Mouse (Mus musculus) olfactory bulb, adult 2 months (tissue): ENCODE measurements around the gene Vmn1r19. TPM values are rescaled to one million over a fixed set of nuclear protein-coding genes. Genes with fewer than 3 reads are reported as not detected.
"Not testable (repeated sequence)": the region's sequence is repeated elsewhere in the genome, so short reads cannot be mapped to it uniquely, and the experiment has no call there.

ENCODE experiments used
- H3K27ac ChIP-seq: fragments of 200-500 bp; 2 replicates; pipeline ENCODE4 v1.5.1; 2012; ENCODE audit warnings: low read depth, low read length; ENCODE audit not compliant: insufficient read depth
- H3K4me1 ChIP-seq: fragments of 200-500 bp; 2 replicates; pipeline ENCODE4 v1.6.1; 2012; ENCODE audit warnings: low read length; ENCODE audit not compliant: control insufficient read depth, insufficient read depth
- H3K4me3 ChIP-seq: fragments of 200-500 bp; 2 replicates; pipeline ENCODE4 v1.5.1; 2012; ENCODE audit warnings: mild to moderate bottlenecking, low read depth, low read length, moderate library complexity; ENCODE audit not compliant: insufficient read depth
- CTCF ChIP-seq: fragments of 200-500 bp; IDR thresholded peaks from 2 replicates; pipeline ENCODE4 v1.5.1; 2012; ENCODE audit warnings: low read depth, mild to moderate bottlenecking, low read length, moderate library complexity; ENCODE audit not compliant: insufficient read depth
- POLR2A ChIP-seq: fragments of 200-500 bp; IDR thresholded peaks from 2 replicates; pipeline ENCODE4 v1.6.1; 2012; ENCODE audit warnings: mild to moderate bottlenecking, low read depth, low read length, moderate library complexity; ENCODE audit not compliant: insufficient read depth
- WGBS: fragments of 180-500 bp; shearing (Covaris S2); methylation state at CpG from one replicate; pipeline ENCODE4 v1.1.7; 2018; 5-methylcytosine and 5-hydroxymethylcytosine counted together
- polyA plus RNA-seq: library from polyadenylated mRNA; stranded (reverse); fragments of >200 nt; gene quantifications from 2 replicates; pipeline ENCODE4 v1.2.4, GENCODE M21; 2012; ENCODE audit warnings: low replicate concordance; ENCODE audit not compliant: missing spikeins, insufficient read depth, insufficient read length

The Vmn1r19 gene
- polyA plus RNA-seq = not detected in 2 replicates

- not testable (repeated sequence) for H3K27ac ChIP-seq, H3K4me3 ChIP-seq, H3K4me1 ChIP-seq
- WGBS = 69% methylated on average over 3 of the region's 3 CpGs
Observed at GRCm38 (mm10) chr6:57403480-57403879, at the start of gene Vmn1r19. Vmn1r19 (plus strand) TSS chr6:57403780.

- TF ChIP-seq POLR2A = no peak
- TF ChIP-seq CTCF = no peak
Observed at GRCm38 (mm10) chr6:57356864-57357263, 46.7 kb upstream of the Vmn1r19 start.

GRCm38 (mm10) chr6:57363627-57364026, 40.0 kb upstream of the Vmn1r19 start, which contains the start of gene Vmn1r17:
Vmn1r17 (minus strand) TSS chr6:57363727.
- Histone ChIP-seq H3K4me1 (no peaks in the 10 kb centered on the region), H3K4me3 (no peak within 1 kb of the TSS), H3K27ac (no peak within 1 kb of the TSS)
- WGBS = 92% methylated on average over 1 of the region's 1 CpGs
- TF ChIP-seq CTCF (no peak), POLR2A (no peak)

More at GRCm38 (mm10) chr6:57356864-57357263, 46.7 kb upstream of the Vmn1r19 start:
- H3K4me3 ChIP-seq = no peak overlapping the region
- no peaks in the 10 kb centered on the region for H3K4me1 ChIP-seq
- 35% methylated on average over 2 of the region's 2 CpGs for WGBS
- no peak overlapping the region for H3K27ac ChIP-seq

- H3K27ac ChIP-seq, H3K4me1 ChIP-seq, H3K4me3 ChIP-seq: not testable (repeated sequence)
- 90% methylated on average over 1 of the region's 1 CpGs for WGBS
Observed at GRCm38 (mm10) chr6:57365866-57366265, 37.7 kb upstream of the Vmn1r19 start.

- H3K4me3 ChIP-seq = no peak overlapping the region
- no peak overlapping the region for H3K27ac ChIP-seq
- WGBS = 71% methylated on average over 1 of the region's 1 CpGs
- H3K4me1 ChIP-seq = no peaks in the 10 kb centered on the region
- TF ChIP-seq CTCF = no peak
- no peak for TF ChIP-seq POLR2A
Observed at GRCm38 (mm10) chr6:57367496-57367895, 36.1 kb upstream of the Vmn1r19 start.

- no peak for TF ChIP-seq CTCF
- TF ChIP-seq POLR2A = no peak
- no peak within 1 kb of the TSS for H3K4me3 ChIP-seq
- H3K27ac ChIP-seq = no peak within 1 kb of the TSS
- no peaks in the 10 kb centered on the region for H3K4me1 ChIP-seq
Observed at GRCm38 (mm10) chr6:57395683-57396082, 7.9 kb upstream of the Vmn1r19 start, which contains the start of gene Vmn1r18. Vmn1r18 (minus strand) TSS chr6:57395783.

GRCm38 (mm10) chr6:57428630-57429029, 25.1 kb downstream of the Vmn1r19 start, which contains the start of gene Vmn1r20:
Vmn1r20 (plus strand) TSS chr6:57428930.
- 54% methylated on average over 1 of the region's 1 CpGs for WGBS
- no peaks in the 10 kb centered on the region for H3K4me1 ChIP-seq
- H3K27ac ChIP-seq = no peak within 1 kb of the TSS
- no peak within 1 kb of the TSS for H3K4me3 ChIP-seq
- TF ChIP-seq CTCF = no peak

GRCm38 (mm10) chr6:57431196-57431595, 27.6 kb downstream of the Vmn1r19 start:
- 75% methylated on average over 1 of the region's 1 CpGs for WGBS
- TF ChIP-seq POLR2A = no peak
- no peak for TF ChIP-seq CTCF

More at GRCm38 (mm10) chr6:57431196-57431595, 27.6 kb downstream of the Vmn1r19 start:
- no peak overlapping the region for H3K27ac ChIP-seq
- H3K4me3 ChIP-seq = no peak overlapping the region
- no peaks in the 10 kb centered on the region for H3K4me1 ChIP-seq

Other genes starting within 250 kb of the Vmn1r19 start
- gene Vmn1r12, start 246.9 kb upstream of the Vmn1r19 start, polyA plus RNA-seq = not detected in 2 replicates
- not detected in 2 replicates for gene Vmn1r13, start 200.5 kb upstream of the Vmn1r19 start, polyA plus RNA-seq
- not detected in 2 replicates for gene Vmn1r14, start 172.1 kb upstream of the Vmn1r19 start, polyA plus RNA-seq
- gene Vmn1r15, start 145.8 kb upstream of the Vmn1r19 start, polyA plus RNA-seq = not detected in 2 replicates
- not detected in 2 replicates for gene Vmn1r16, start 74.3 kb upstream of the Vmn1r19 start, polyA plus RNA-seq
- gene Vmn1r17, start 40.1 kb upstream of the Vmn1r19 start, polyA plus RNA-seq = not detected in 2 replicates
- not detected in 2 replicates for gene Vmn1r18, start 8.0 kb upstream of the Vmn1r19 start, polyA plus RNA-seq
- not detected in 2 replicates for gene Vmn1r20, start 25.1 kb downstream of the Vmn1r19 start, polyA plus RNA-seq
- gene Ppm1k, start 131.7 kb downstream of the Vmn1r19 start, polyA plus RNA-seq = not detected in 2 replicates
- not detected in 2 replicates for gene Herc6, start 177.2 kb downstream of the Vmn1r19 start, polyA plus RNA-seq